Mouse (Mus musculus): ENCODE results near the gene Nfyb. TPM values are rescaled to one million over a fixed set of nuclear protein-coding genes. Genes with fewer than 3 reads are reported as not detected.

The Nfyb gene
- 57.3 and 60.0 TPM in 2 replicates for polyA plus RNA-seq (2016; fragmentation: Nextera tagmentation; extraction: Ambion mirVana)

- WGBS = 2% methylated on average over 58 of the region's 68 CpGs
- no peaks in the 10 kb centered on the region for H3K27me3 ChIP-seq
- ATAC-seq (ENCODE audit: insufficient number of reproducible peaks, insufficient read depth, low FRiP score, low TSS enrichment) = peak; percentile 94
- H3K4me1 ChIP-seq = peaks cover 30% of the 10 kb centered on the region
- H3K4me3 ChIP-seq = peak within 1 kb of the TSS; percentile 91
- H3K36me3 ChIP-seq = peaks cover 24% of the 10 kb centered on the region
- H3K27ac ChIP-seq = peak within 1 kb of the TSS; percentile 100
- H3K9ac ChIP-seq = peak within 1 kb of the TSS; percentile 100
- H3K9me3 ChIP-seq = no peaks in the 10 kb centered on the region
- H3K4me2 ChIP-seq (replicated peaks) = peak within 1 kb of the TSS; percentile 70
These were observed at the start of gene Nfyb for GRCm38 (mm10) chr10:82763840-82764631. TSS of gene Nfyb (minus strand) at chr10:82764144.

GRCm38 (mm10) chr10:82811855-82812431 lies 48.0 kb upstream of the Nfyb start:
- Histone ChIP-seq H3K27ac (no peak overlapping the region), H3K4me3 (peak overlapping the region; percentile 48), H3K4me2 (replicated peaks) (peak overlapping the region; percentile 61), H3K4me1 (peaks cover 14% of the 10 kb centered on the region), H3K9me3 (no peaks in the 10 kb centered on the region), H3K9ac (peak overlapping the region; percentile 44; the same call in 1 of the 2 replicates), H3K36me3 (no peaks in the 10 kb centered on the region), H3K27me3 (no peaks in the 10 kb centered on the region)
- WGBS = 5% methylated on average over 50 of the region's 52 CpGs
- peak; percentile 38; the same call in 1 of the 2 replicates for ATAC-seq (ENCODE audit: insufficient number of reproducible peaks, insufficient read depth, low FRiP score, low TSS enrichment)

- H3K9me3 ChIP-seq = no peaks in the 10 kb centered on the region
- no peak for ATAC-seq (ENCODE audit: insufficient number of reproducible peaks, insufficient read depth, low FRiP score, low TSS enrichment)
- H3K27me3 ChIP-seq = no peaks in the 10 kb centered on the region
- H3K4me3 ChIP-seq = no peak overlapping the region
- no peaks in the 10 kb centered on the region for H3K36me3 ChIP-seq
- H3K27ac ChIP-seq = no peak overlapping the region
- peaks cover 9% of the 10 kb centered on the region for H3K4me1 ChIP-seq
- H3K9ac ChIP-seq = no peak overlapping the region
- 15% methylated on average over 3 of the region's 3 CpGs for WGBS
- no peak overlapping the region for H3K4me2 ChIP-seq (replicated peaks)
These were observed 45.4 kb upstream of the Nfyb start for GRCm38 (mm10) chr10:82809352-82809751.

GRCm38 (mm10) chr10:82808891-82809290 lies 44.9 kb upstream of the Nfyb start:
- ATAC-seq (ENCODE audit: insufficient number of reproducible peaks, insufficient read depth, low FRiP score, low TSS enrichment) = no peak
- no peak overlapping the region for H3K4me3 ChIP-seq
- H3K4me2 ChIP-seq (replicated peaks) = no peak overlapping the region
- H3K27ac ChIP-seq = no peak overlapping the region
- 71% methylated on average over 8 of the region's 8 CpGs for WGBS
- no peaks in the 10 kb centered on the region for H3K36me3 ChIP-seq
- H3K4me1 ChIP-seq = peaks cover 4% of the 10 kb centered on the region
- H3K9me3 ChIP-seq = no peaks in the 10 kb centered on the region
- H3K9ac ChIP-seq = no peak overlapping the region
- no peaks in the 10 kb centered on the region for H3K27me3 ChIP-seq

- Histone ChIP-seq H3K4me2 (replicated peaks) (no peak overlapping the region), H3K4me1 (0 out of 2 replicates have a peak, but pooled peaks cover 2% of the 10 kb centered on the region), H3K36me3 (no peaks in the 10 kb centered on the region), H3K9me3 (no peaks in the 10 kb centered on the region), H3K4me3 (no peak overlapping the region), H3K27ac (no peak overlapping the region), H3K9ac (no peak overlapping the region), H3K27me3 (no peaks in the 10 kb centered on the region)
- ATAC-seq (ENCODE audit: insufficient number of reproducible peaks, insufficient read depth, low FRiP score, low TSS enrichment) = no peak
- WGBS = 30% methylated on average over 6 of the region's 6 CpGs
These were observed 44.2 kb upstream of the Nfyb start for GRCm38 (mm10) chr10:82808155-82808554.

GRCm38 (mm10) chr10:82807238-82807637 lies 43.3 kb upstream of the Nfyb start:
- Histone ChIP-seq H3K9ac (no peak overlapping the region), H3K4me3 (no peak overlapping the region), H3K4me2 (replicated peaks) (no peak overlapping the region), H3K36me3 (no peaks in the 10 kb centered on the region), H3K27me3 (no peaks in the 10 kb centered on the region), H3K4me1 (0 out of 2 replicates have a peak, but pooled peaks cover 2% of the 10 kb centered on the region), H3K27ac (no peak overlapping the region), H3K9me3 (no peaks in the 10 kb centered on the region)
- WGBS = 80% methylated on average over 7 of the region's 7 CpGs
- ATAC-seq (ENCODE audit: insufficient number of reproducible peaks, insufficient read depth, low FRiP score, low TSS enrichment) = no peak

GRCm38 (mm10) chr10:82806414-82806813 lies 42.5 kb upstream of the Nfyb start:
- Histone ChIP-seq H3K9ac (no peak overlapping the region), H3K4me3 (no peak overlapping the region), H3K4me2 (replicated peaks) (no peak overlapping the region), H3K4me1 (0 out of 2 replicates have a peak, but pooled peaks cover 2% of the 10 kb centered on the region), H3K9me3 (no peaks in the 10 kb centered on the region), H3K36me3 (no peaks in the 10 kb centered on the region), H3K27ac (no peak overlapping the region), H3K27me3 (no peaks in the 10 kb centered on the region)
- ATAC-seq (ENCODE audit: insufficient number of reproducible peaks, insufficient read depth, low FRiP score, low TSS enrichment) = no peak
- WGBS = 73% methylated on average over 8 of the region's 8 CpGs

- 79% methylated on average over 6 of the region's 6 CpGs for WGBS
- Histone ChIP-seq H3K36me3 (no peaks in the 10 kb centered on the region), H3K4me2 (replicated peaks) (no peak overlapping the region)
These were observed 41.2 kb upstream of the Nfyb start for GRCm38 (mm10) chr10:82805111-82805510.

GRCm38 (mm10) chr10:82804396-82804795 lies 40.5 kb upstream of the Nfyb start:
- no peak overlapping the region for H3K9ac ChIP-seq
- WGBS = 60% methylated on average over 3 of the region's 3 CpGs
- no peaks in the 10 kb centered on the region for H3K27me3 ChIP-seq
- H3K36me3 ChIP-seq = no peaks in the 10 kb centered on the region
- no peak for ATAC-seq (ENCODE audit: insufficient number of reproducible peaks, insufficient read depth, low FRiP score, low TSS enrichment)
- H3K9me3 ChIP-seq = no peaks in the 10 kb centered on the region
- no peak overlapping the region for H3K4me3 ChIP-seq
- H3K4me2 ChIP-seq (replicated peaks) = no peak overlapping the region
- H3K4me1 ChIP-seq = 0 out of 2 replicates have a peak, but pooled peaks cover 2% of the 10 kb centered on the region
- peak overlapping the region; percentile 17; the same call in 1 of the 2 replicates for H3K27ac ChIP-seq

More at GRCm38 (mm10) chr10:82805111-82805510, 41.2 kb upstream of the Nfyb start:
- Histone ChIP-seq H3K9me3 (no peaks in the 10 kb centered on the region), H3K4me1 (0 out of 2 replicates have a peak, but pooled peaks cover 2% of the 10 kb centered on the region), H3K9ac (no peak overlapping the region), H3K4me3 (no peak overlapping the region), H3K27ac (no peak overlapping the region), H3K27me3 (no peaks in the 10 kb centered on the region)
- no peak for ATAC-seq (ENCODE audit: insufficient number of reproducible peaks, insufficient read depth, low FRiP score, low TSS enrichment)

GRCm38 (mm10) chr10:82800094-82800493 lies 36.1 kb upstream of the Nfyb start:
- no peak for ATAC-seq (ENCODE audit: insufficient number of reproducible peaks, insufficient read depth, low FRiP score, low TSS enrichment)
- 76% methylated on average over 5 of the region's 5 CpGs for WGBS
- no peaks in the 10 kb centered on the region for H3K27me3 ChIP-seq
- no peak overlapping the region for H3K27ac ChIP-seq
- no peaks in the 10 kb centered on the region for H3K9me3 ChIP-seq
- no peaks in the 10 kb centered on the region for H3K36me3 ChIP-seq
- no peak overlapping the region for H3K9ac ChIP-seq
- H3K4me3 ChIP-seq = no peak overlapping the region
- peaks cover 20% of the 10 kb centered on the region for H3K4me1 ChIP-seq
- no peak overlapping the region for H3K4me2 ChIP-seq (replicated peaks)

- Histone ChIP-seq H3K27me3 (no peaks in the 10 kb centered on the region), H3K4me3 (no peak overlapping the region), H3K4me2 (replicated peaks) (no peak overlapping the region), H3K9ac (no peak overlapping the region), H3K9me3 (no peaks in the 10 kb centered on the region), H3K36me3 (no peaks in the 10 kb centered on the region), H3K4me1 (peaks cover 24% of the 10 kb centered on the region), H3K27ac (no peak overlapping the region)
- no peak for ATAC-seq (ENCODE audit: insufficient number of reproducible peaks, insufficient read depth, low FRiP score, low TSS enrichment)
- WGBS = 61% methylated on average over 11 of the region's 11 CpGs
These were observed 34.5 kb upstream of the Nfyb start for GRCm38 (mm10) chr10:82798312-82798933.
